Mouse (Mus musculus) cortical plate, adult 2 months (tissue): ENCODE measurements around the gene Fam110a.

Experiments
- CTCF ChIP-seq: fragments of 200-500 bp; IDR thresholded peaks from 2 replicates; pipeline ENCODE4 v1.5.1; 2011; ENCODE audit warnings: mild to moderate bottlenecking, control low read depth, low read length; ENCODE audit not compliant: insufficient read depth; ENCODE audit errors: extremely low read depth
- POLR2A ChIP-seq: fragments of 200-500 bp; IDR thresholded peaks from 2 replicates; pipeline ENCODE4 v1.6.1; 2011; ENCODE audit warnings: mild to moderate bottlenecking, low read length, control low read depth; ENCODE audit not compliant: insufficient read depth; ENCODE audit errors: extremely low read depth

DNA sequence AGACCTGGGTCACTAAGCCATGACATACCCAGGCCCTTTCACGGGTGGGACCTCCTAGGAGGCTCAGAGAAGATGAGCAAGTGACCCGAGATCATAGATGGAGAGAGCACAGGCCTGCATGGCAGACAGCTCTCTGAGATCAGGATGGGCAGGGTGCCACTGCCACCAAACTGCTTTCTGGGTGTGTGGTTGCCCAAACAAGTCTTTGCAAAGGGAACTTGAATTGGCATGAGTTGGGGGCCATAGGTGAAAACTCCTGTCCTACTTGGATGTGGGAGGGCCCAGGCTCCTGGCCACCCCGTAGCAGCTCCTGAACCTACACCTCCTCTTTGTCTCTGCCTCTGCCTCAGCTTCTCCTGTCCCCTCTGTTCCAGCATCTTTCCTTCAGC, 20.3 kb upstream of the Fam110a start:
- TF ChIP-seq CTCF, result no peak
- TF ChIP-seq POLR2A, result no peak
